8 mouse cellular contexts compared by ENCODE assay signal in the genomic region with DNA sequence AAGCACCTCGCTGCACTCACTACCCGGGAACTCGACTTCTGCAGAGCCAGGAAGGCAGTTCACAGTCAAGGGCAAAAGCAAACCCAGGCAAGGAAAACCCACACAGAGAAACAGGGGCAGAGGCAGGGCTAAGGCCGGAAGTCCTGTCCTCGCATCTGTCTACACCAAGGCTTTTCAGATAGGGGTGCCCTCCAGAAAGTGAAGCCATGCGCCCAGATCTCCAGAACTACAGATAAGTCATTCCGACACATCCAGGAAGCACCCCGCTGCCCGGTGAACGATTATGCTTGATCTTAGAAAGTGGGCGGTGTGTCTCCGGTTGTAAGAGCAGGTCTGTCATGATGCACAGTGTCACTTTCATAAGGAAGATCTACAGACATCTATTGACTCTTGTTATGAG.
DNase-seq lines count a peak whose midpoint lies in the region; ATAC-seq lines count a peak whose summit lies in the region.

No protein-coding gene starts in this region.

- H3K9me3 ChIP-seq in liver, embryonic 11.5 days (ENCODE audit: control insufficient read depth, low read length), result no peaks in the 10 kb centered on the region
- H3K9me3 ChIP-seq in midbrain, embryonic 15.5 days, result no peaks in the 10 kb centered on the region

- no peaks in the 10 kb centered on the region; the same call in 1 of the 2 replicates for H3K4me1 ChIP-seq in liver, embryonic 11.5 days (replicated peaks; ENCODE audit: control insufficient read depth, insufficient read depth, low read length)
- H3K4me1 ChIP-seq in midbrain, embryonic 15.5 days, result peaks cover 12% of the 10 kb centered on the region

- no peak overlapping the region for H3K4me3 ChIP-seq in liver, embryonic 11.5 days (ENCODE audit: low read depth, low read length)
- H3K4me3 ChIP-seq in midbrain, embryonic 15.5 days, result peak overlapping the region; percentile 46

- H3K4me2 ChIP-seq in liver, embryonic 11.5 days, result peak overlapping the region; percentile 22
- H3K4me2 ChIP-seq in midbrain, embryonic 15.5 days, result peak overlapping the region; percentile 71

- H3K9ac ChIP-seq in liver, embryonic 11.5 days (ENCODE audit: low read depth, low read length), result no peak overlapping the region
- H3K9ac ChIP-seq in midbrain, embryonic 15.5 days, result no peak overlapping the region

- no peak for DNase-seq in cerebellum, postnatal 4 days (ENCODE audit: low spot score in 2 of 2)
- no peak for DNase-seq in liver, embryonic 11.5 days (ENCODE audit: low spot score)
- DNase-seq in liver, result no peak
- peak; percentile 49 for DNase-seq in brain, adult 2 months (ENCODE audit: low read depth, low spot score)
- DNase-seq in MN1 (ENCODE audit: low spot score), result no peak
- no peak for DNase-seq in layer of hippocampus, postnatal 25 days (ENCODE audit: extremely low spot score in 1 of 2, low spot score in 1 of 2)

- no peak overlapping the region for H3K27ac ChIP-seq in liver, embryonic 11.5 days (ENCODE audit: low read depth, low read length)
- H3K27ac ChIP-seq in midbrain, embryonic 15.5 days, result no peak overlapping the region

- WGBS in liver, embryonic 11.5 days, result 60% methylated on average over 12 of the region's 12 CpGs
- 83% methylated on average over 12 of the region's 12 CpGs for WGBS in midbrain, embryonic 15.5 days

- H3K27me3 ChIP-seq in liver, embryonic 11.5 days (replicated peaks; ENCODE audit: control insufficient read depth, insufficient read depth, low read length), result no peaks in the 10 kb centered on the region; the same call in 1 of the 2 replicates
- no peaks in the 10 kb centered on the region for H3K27me3 ChIP-seq in midbrain, embryonic 15.5 days (replicated peaks)

- no peaks in the 10 kb centered on the region for H3K36me3 ChIP-seq in liver, embryonic 11.5 days (ENCODE audit: control insufficient read depth, insufficient read depth, low read length)
- no peaks in the 10 kb centered on the region for H3K36me3 ChIP-seq in midbrain, embryonic 15.5 days (replicated peaks)

- ATAC-seq in cerebellum, adult (ENCODE audit: insufficient number of reproducible peaks, low FRiP score, low TSS enrichment), result 0 out of 2 replicates have a peak, but pooled peaks have one; percentile 15
- ATAC-seq in liver, embryonic 11.5 days (replicated peaks; ENCODE audit: low FRiP score), result no peak
- ATAC-seq in midbrain, embryonic 15.5 days (replicated peaks), result no peak
